Mouse (Mus musculus): Measurements from ENCODE around the gene Rhbdf2. TPM values are rescaled to one million over a fixed set of nuclear protein-coding genes. Genes with fewer than 3 reads are reported as not detected.

The Rhbdf2 gene
- polyA plus RNA-seq, 1 experiment from 2014 or later = 9.8 TPM

DNA sequence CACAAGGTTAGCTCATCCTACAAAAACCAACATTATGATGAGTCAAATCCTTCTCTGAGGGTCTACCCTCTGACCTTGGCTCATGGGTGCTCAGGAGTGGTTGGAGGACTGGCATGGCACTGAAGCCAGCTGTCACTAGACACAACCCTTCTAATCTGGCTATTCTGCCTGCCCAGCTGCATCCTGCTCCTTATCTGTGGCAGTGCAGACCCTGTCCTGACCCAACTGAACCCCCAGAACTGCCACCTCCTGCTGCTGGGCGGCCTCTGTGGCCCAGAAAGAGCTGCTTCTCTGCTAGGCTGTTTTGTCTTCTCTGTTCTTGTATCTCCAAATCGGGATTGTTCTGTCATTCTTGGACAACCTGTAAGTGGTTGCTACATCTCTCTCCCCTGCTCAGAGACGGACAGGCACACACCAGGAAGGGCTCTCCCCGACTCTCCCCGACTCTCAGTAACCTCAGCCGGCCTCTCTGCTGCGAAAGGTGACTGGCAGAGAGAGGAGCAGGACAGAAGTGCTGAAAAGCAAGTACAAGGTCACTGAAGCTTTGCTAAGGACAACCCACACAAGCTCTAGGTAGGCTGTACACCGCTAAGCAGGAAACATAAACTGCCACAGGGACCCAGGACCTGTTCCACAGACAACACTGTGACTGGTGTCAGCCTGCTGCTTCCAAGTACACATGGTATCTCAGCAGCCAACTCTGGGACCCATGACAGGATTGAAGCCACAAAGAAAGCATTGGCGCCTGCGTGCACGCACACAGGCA, 77.4 kb downstream of the Rhbdf2 start:
- no peak for ATAC-seq (ENCODE audit: insufficient read depth)
- 80% methylated on average over 11 of the region's 11 CpGs for WGBS
- Histone ChIP-seq H3K4me1 (ENCODE audit: insufficient read depth) (peaks cover 11% of the 10 kb centered on the region), H3K9me3 (ENCODE audit: low read depth, low read length) (no peaks in the 10 kb centered on the region), H3K27me3 (ENCODE audit: insufficient read depth, low read length) (no peaks in the 10 kb centered on the region), H3K9ac (no peak overlapping the region), H3K36me3 (ENCODE audit: insufficient read depth) (peaks cover 35% of the 10 kb centered on the region), H3K27ac (ENCODE audit: low read depth) (no peak overlapping the region), H3K4me2 (no peak overlapping the region), H3K4me3 (ENCODE audit: low read depth, low read length) (no peak overlapping the region)
- TF ChIP-seq CTCF (IDR thresholded peaks at IDR 0.05; ENCODE audit: low read depth) = no peak
- DNase-seq = no peak

DNA sequence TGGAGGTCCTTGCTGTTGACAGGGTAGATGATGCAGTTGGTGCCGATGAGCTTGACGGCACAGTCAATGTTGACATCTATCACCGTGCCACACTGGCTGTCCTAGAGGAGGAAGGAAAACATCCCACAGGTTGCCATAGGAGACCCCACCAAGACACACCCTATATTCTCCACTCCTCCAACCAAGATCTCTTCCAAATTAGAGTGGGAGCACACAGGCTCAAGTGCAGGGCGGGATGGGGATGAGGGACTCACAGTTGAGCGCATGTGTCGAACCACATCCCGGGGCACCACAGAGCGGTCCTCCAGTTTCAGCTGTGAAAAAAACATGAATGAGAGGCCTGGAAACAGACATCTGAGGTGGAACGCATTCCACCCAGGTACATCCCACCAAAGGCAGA, 78.0 kb downstream of the Rhbdf2 start:
- no peak overlapping the region for H3K4me3 ChIP-seq (ENCODE audit: low read depth, low read length)
- peaks cover 42% of the 10 kb centered on the region for H3K36me3 ChIP-seq (ENCODE audit: insufficient read depth)
- H3K9ac ChIP-seq = no peak overlapping the region
- H3K9me3 ChIP-seq (ENCODE audit: low read depth, low read length) = no peaks in the 10 kb centered on the region
- no peaks in the 10 kb centered on the region for H3K27me3 ChIP-seq (ENCODE audit: insufficient read depth, low read length)
- H3K4me1 ChIP-seq (ENCODE audit: insufficient read depth) = peaks cover 11% of the 10 kb centered on the region
- 90% methylated on average over 9 of the region's 9 CpGs for WGBS
- no peak overlapping the region for H3K4me2 ChIP-seq
- H3K27ac ChIP-seq (ENCODE audit: low read depth) = no peak overlapping the region
- ATAC-seq (ENCODE audit: insufficient read depth) (no peak), DNase-seq (no peak)
- no peak for TF ChIP-seq CTCF (IDR thresholded peaks at IDR 0.05; ENCODE audit: low read depth)

Other genes with a start within 250 kb of the Rhbdf2 start
- gene Rnf157, start 214.0 kb downstream of the Rhbdf2 start, polyA plus RNA-seq (2014; fragmentation: Nextera tagmentation; extraction: Ambion mirVana) = 13.9 and 16.8 TPM in 2 replicates
- gene Ubald2, start 192.9 kb downstream of the Rhbdf2 start, polyA plus RNA-seq (2014; fragmentation: Nextera tagmentation; extraction: Ambion mirVana) = 64.9 and 66.7 TPM in 2 replicates
- 0.45 TPM in 1 of 2 replicates, not detected in the other for gene Qrich2, start 160.8 kb downstream of the Rhbdf2 start, polyA plus RNA-seq (2014; fragmentation: Nextera tagmentation; extraction: Ambion mirVana)
- 191 and 206 TPM in 2 replicates for gene Prpsap1, start 132.8 kb downstream of the Rhbdf2 start, polyA plus RNA-seq (2014; fragmentation: Nextera tagmentation; extraction: Ambion mirVana)
- 4.0 and 5.5 TPM in 2 replicates for gene Sphk1, start 96.1 kb downstream of the Rhbdf2 start, polyA plus RNA-seq (2014; fragmentation: Nextera tagmentation; extraction: Ambion mirVana)
- 17.4 and 22.8 TPM in 2 replicates for gene Ube2o, start 45.6 kb downstream of the Rhbdf2 start, polyA plus RNA-seq (2014; fragmentation: Nextera tagmentation; extraction: Ambion mirVana)
- not detected in 2 replicates for gene Aanat, start 40.6 kb downstream of the Rhbdf2 start, polyA plus RNA-seq (2014; fragmentation: Nextera tagmentation; extraction: Ambion mirVana)
- gene Prcd, start 26.5 kb upstream of the Rhbdf2 start, polyA plus RNA-seq (2014; fragmentation: Nextera tagmentation; extraction: Ambion mirVana) = 0.53 and 1.6 TPM in 2 replicates
- 9.5 and 10.0 TPM in 2 replicates for gene Cygb, start 27.3 kb upstream of the Rhbdf2 start, polyA plus RNA-seq (2014; fragmentation: Nextera tagmentation; extraction: Ambion mirVana)
- gene St6galnac1, start 148.5 kb upstream of the Rhbdf2 start, polyA plus RNA-seq (2014; fragmentation: Nextera tagmentation; extraction: Ambion mirVana) = not detected in 2 replicates
- gene Mxra7, start 201.0 kb upstream of the Rhbdf2 start, polyA plus RNA-seq (2014; fragmentation: Nextera tagmentation; extraction: Ambion mirVana) = 13.7 and 15.9 TPM in 2 replicates
- gene Mettl23, start 216.3 kb upstream of the Rhbdf2 start, polyA plus RNA-seq (2014; fragmentation: Nextera tagmentation; extraction: Ambion mirVana) = 58.3 and 62.2 TPM in 2 replicates
- gene Jmjd6, start 216.4 kb upstream of the Rhbdf2 start, polyA plus RNA-seq (2014; fragmentation: Nextera tagmentation; extraction: Ambion mirVana) = 61.2 and 66.3 TPM in 2 replicates
- gene Mfsd11, start 225.4 kb upstream of the Rhbdf2 start, polyA plus RNA-seq (2014; fragmentation: Nextera tagmentation; extraction: Ambion mirVana) = 31.8 and 36.7 TPM in 2 replicates
- 1,038 and 1,045 TPM in 2 replicates for gene Srsf2, start 226.1 kb upstream of the Rhbdf2 start, polyA plus RNA-seq (2014; fragmentation: Nextera tagmentation; extraction: Ambion mirVana)

Data from lung, embryonic 14.5 days (tissue).